35 mouse cellular contexts compared by ENCODE assay signal in genomic region chr8:47905256-47905655, GRCm38 (mm10).
"Had no signal": no experiment of that assay in that cellular context is flagged by ENCODE, and none has a peak within 500 bp of the region (broad histone marks: within the 10 kb centered on the region; RNA-seq: fewer than 3 reads in every experiment).

No protein-coding gene starts in this region.

- H3K4me1 ChIP-seq: heart, embryonic 15.5 days; hindbrain, embryonic 10.5 days; hindbrain, embryonic 12.5 days; hindbrain, embryonic 13.5 days; hindbrain, embryonic 15.5 days; intestine, embryonic 15.5 days; kidney, embryonic 15.5 days had no signal

- H3K36me3 ChIP-seq: hindbrain, embryonic 15.5 days; intestine, embryonic 15.5 days had no signal

- ATAC-seq: hindbrain, embryonic 16.5 days; hindbrain, postnatal 0 days; inflammation-experienced regulatory T-cells, adult 6 months; intestine, embryonic 15.5 days; intestine, embryonic 16.5 days; intestine, postnatal 0 days had no signal

- H3K4me3 ChIP-seq: heart, embryonic 10.5 days; heart, embryonic 12.5 days; heart, embryonic 13.5 days; heart, embryonic 15.5 days; hindbrain, embryonic 10.5 days; hindbrain, embryonic 12.5 days; hindbrain, embryonic 13.5 days; hindbrain, embryonic 15.5 days; intestine, embryonic 15.5 days; kidney, embryonic 15.5 days; layer of hippocampus, adult 2 months had no signal

- DNase-seq: heart, postnatal 10 days; heart, postnatal 14 days; heart, postnatal 36 days; heart, postnatal 4 days; kidney, adult 11 months; kidney, adult 18-20 months; kidney, adult 2 months; kidney, adult 8-10 months; kidney, adult 9 months; kidney, postnatal 10 days; kidney, postnatal 14 days; kidney, postnatal 25 days; kidney, postnatal 36 days; kidney, postnatal 4 days; layer of hippocampus, adult 9-11 months; layer of hippocampus, postnatal 36 days had no signal

- H3K27ac ChIP-seq: heart, embryonic 10.5 days; heart, embryonic 13.5 days; heart, embryonic 15.5 days; hindbrain, embryonic 10.5 days; hindbrain, embryonic 12.5 days; hindbrain, embryonic 13.5 days; hindbrain, embryonic 14.5 days; hindbrain, embryonic 15.5 days; hindbrain, postnatal 0 days; intestine, embryonic 15.5 days; kidney, embryonic 15.5 days; kidney, postnatal 0 days; layer of hippocampus, adult 2 months had no signal

- H3K27me3 ChIP-seq: heart, embryonic 12.5 days; heart, embryonic 13.5 days; heart, embryonic 15.5 days; hindbrain, embryonic 12.5 days; hindbrain, embryonic 13.5 days; hindbrain, embryonic 15.5 days; intestine, embryonic 15.5 days; kidney, embryonic 15.5 days had no signal

- H3K9me3 ChIP-seq: heart, embryonic 10.5 days; heart, embryonic 13.5 days; heart, embryonic 15.5 days; intestine, embryonic 15.5 days had no signal

- H3K9ac ChIP-seq: heart, embryonic 12.5 days; heart, embryonic 13.5 days; heart, embryonic 15.5 days; hindbrain, embryonic 12.5 days; hindbrain, embryonic 13.5 days; hindbrain, embryonic 14.5 days; hindbrain, embryonic 15.5 days; intestine, embryonic 15.5 days; kidney, embryonic 15.5 days had no signal

- H3K4me2 ChIP-seq: heart, embryonic 11.5 days; heart, embryonic 12.5 days; heart, embryonic 13.5 days; heart, embryonic 15.5 days; hindbrain, embryonic 12.5 days; hindbrain, embryonic 13.5 days; hindbrain, embryonic 14.5 days; hindbrain, embryonic 15.5 days; intestine, embryonic 15.5 days; kidney, embryonic 15.5 days had no signal
